Mouse (Mus musculus) gastrocnemius, postnatal 14 days (tissue): ENCODE results near the gene 2310022A10Rik. TPM values are rescaled to one million over a fixed set of nuclear protein-coding genes. Genes with fewer than 3 reads are reported as not detected.
A peak's percentile ranks its signal among the peaks of the same experiment; 100 is the strongest.

Source experiments
- DNase-seq: peaks from one replicate; pipeline ENCODE4 v3.0.0; 2021; ENCODE audit warnings: mixed read lengths
- intact Hi-C: fragments of 180-260 bp; cut with DNase I; formaldehyde crosslinking; loops from one replicate; pipeline ENCODE4 v1.15.1; 2025; ENCODE audit warnings: low total_unique reads
- total RNA-seq, 2 experiments: library from RNA; stranded (reverse); gene quantifications; 2 replicates each; pipeline ENCODE4 v1.2.3; 2021

The 2310022A10Rik gene
- total RNA-seq, 2 experiments from 2014 or later: 103 to 114 TPM

- intact Hi-C loops: no loop called here
- DNase-seq: no peak
These were observed 15.0 kb upstream of the 2310022A10Rik start for GRCm38 (mm10) chr7:27537998-27538397.

GRCm38 (mm10) chr7:27538797-27539196, 14.2 kb upstream of the 2310022A10Rik start:
- DNase-seq: no peak
- intact Hi-C loops: no loop called here

- intact Hi-C loops: no loop called here
- no peak for DNase-seq
These were observed 12.5 kb upstream of the 2310022A10Rik start for GRCm38 (mm10) chr7:27540521-27540920.

GRCm38 (mm10) chr7:27540935-27541334, 12.1 kb upstream of the 2310022A10Rik start:
- intact Hi-C loops: no loop called here
- no peak for DNase-seq

- intact Hi-C loops: no loop called here
- DNase-seq: no peak
These were observed 11.6 kb upstream of the 2310022A10Rik start for GRCm38 (mm10) chr7:27541431-27541830.

- no peak for DNase-seq
- intact Hi-C loops: no loop called here
These were observed 11.1 kb upstream of the 2310022A10Rik start for GRCm38 (mm10) chr7:27541922-27542321.

GRCm38 (mm10) chr7:27542392-27543033, 10.5 kb upstream of the 2310022A10Rik start:
- peak; percentile 81 for DNase-seq
- intact Hi-C loops: no loop called here

- intact Hi-C loops: no loop called here
- no peak for DNase-seq
These were observed 10.0 kb upstream of the 2310022A10Rik start for GRCm38 (mm10) chr7:27543065-27543464.

GRCm38 (mm10) chr7:27543851-27544250, 9.2 kb upstream of the 2310022A10Rik start:
- no peak for DNase-seq
- intact Hi-C loops: no loop called here

- DNase-seq: no peak
These were observed 8.2 kb upstream of the 2310022A10Rik start for GRCm38 (mm10) chr7:27544675-27545370.

GRCm38 (mm10) chr7:27549597-27549996, 3.4 kb upstream of the 2310022A10Rik start:
- no peak for DNase-seq
- intact Hi-C loops: no loop called here

More at GRCm38 (mm10) chr7:27544675-27545370, 8.2 kb upstream of the 2310022A10Rik start:
- intact Hi-C loops: no loop called here

GRCm38 (mm10) chr7:27552070-27552469, 963 bp upstream of the 2310022A10Rik start:
- intact Hi-C loops: no loop called here
- DNase-seq: no peak

- peak; percentile 74 for DNase-seq
- intact Hi-C loops: no loop called here
These were observed 7.4 kb downstream of the 2310022A10Rik start for GRCm38 (mm10) chr7:27560291-27560887.

- no peak for DNase-seq
- intact Hi-C loops: no loop called here
These were observed 7.9 kb downstream of the 2310022A10Rik start for GRCm38 (mm10) chr7:27560978-27561377.

GRCm38 (mm10) chr7:27569580-27570224, 16.7 kb downstream of the 2310022A10Rik start:
- intact Hi-C loops: no loop called here
- DNase-seq: no peak

- no peak for DNase-seq
- intact Hi-C loops: no loop called here
These were observed 19.1 kb downstream of the 2310022A10Rik start for GRCm38 (mm10) chr7:27572133-27572532.

GRCm38 (mm10) chr7:27574124-27574880, 21.3 kb downstream of the 2310022A10Rik start:
- DNase-seq: no peak
- intact Hi-C loops: no loop called here

GRCm38 (mm10) chr7:27576914-27577313, 23.9 kb downstream of the 2310022A10Rik start:
- intact Hi-C loops: no loop called here
- peak; percentile 56 for DNase-seq

- intact Hi-C loops: no loop called here
These were observed 24.6 kb downstream of the 2310022A10Rik start for GRCm38 (mm10) chr7:27577589-27577988.

GRCm38 (mm10) chr7:27578465-27578864, 25.4 kb downstream of the 2310022A10Rik start:
- intact Hi-C loops: no loop called here
- peak; percentile 50 for DNase-seq

More at GRCm38 (mm10) chr7:27577589-27577988, 24.6 kb downstream of the 2310022A10Rik start:
- no peak for DNase-seq
